Mouse (Mus musculus) heart, embryonic 10.5 days (tissue): ENCODE data around the gene Osgin1. TPM values are rescaled to one million over a fixed set of nuclear protein-coding genes. Genes with fewer than 3 reads are reported as not detected.

Source experiments
- DNase-seq: peaks from one replicate; pipeline ENCODE4 v3.0.0-alpha.2; 2017; ENCODE audit warnings: low spot score
- H3K27ac ChIP-seq: fragments of 300-500 bp; sonication (generic); 2 replicates; pipeline ENCODE4 v1.5.1; 2016; ENCODE audit warnings: mild to moderate bottlenecking
- H3K27me3 ChIP-seq: fragments of 300-500 bp; sonication (generic); 2 replicates; pipeline ENCODE4 v1.6.1; 2016; ENCODE audit warnings: mild to moderate bottlenecking; ENCODE audit not compliant: poor library complexity, insufficient read depth, severe bottlenecking
- H3K36me3 ChIP-seq: fragments of 300-500 bp; sonication (generic); 2 replicates; pipeline ENCODE4 v1.6.1; 2016; ENCODE audit warnings: mild to moderate bottlenecking, moderate library complexity
- H3K4me1 ChIP-seq: fragments of 300-500 bp; sonication (generic); 2 replicates; pipeline ENCODE4 v1.6.1; 2016; ENCODE audit warnings: mild to moderate bottlenecking
- H3K4me3 ChIP-seq: fragments of 300-500 bp; sonication (generic); 2 replicates; pipeline ENCODE4 v1.5.1; 2016; ENCODE audit warnings: mild to moderate bottlenecking, moderate library complexity
- H3K9me3 ChIP-seq: fragments of 300-500 bp; sonication (generic); 2 replicates; pipeline ENCODE4 v1.6.1; 2016; ENCODE audit warnings: mild to moderate bottlenecking, moderate library complexity
- WGBS: fragments of 180-500 bp; shearing (Covaris S2); methylation state at CpG from one replicate; pipeline ENCODE4 v1.1.7; 2016; 5-methylcytosine and 5-hydroxymethylcytosine counted together
- polyA plus RNA-seq: library from polyadenylated mRNA; unstranded; fragments of >200 nt; fragmentation: Nextera tagmentation; extraction: Ambion mirVana; gene quantifications from 2 replicates; pipeline ENCODE4 v1.2.1, GENCODE M21; 2016

Gene Osgin1
- polyA plus RNA-seq, 1 experiment from 2014 or later, result 2.7 TPM

DNA sequence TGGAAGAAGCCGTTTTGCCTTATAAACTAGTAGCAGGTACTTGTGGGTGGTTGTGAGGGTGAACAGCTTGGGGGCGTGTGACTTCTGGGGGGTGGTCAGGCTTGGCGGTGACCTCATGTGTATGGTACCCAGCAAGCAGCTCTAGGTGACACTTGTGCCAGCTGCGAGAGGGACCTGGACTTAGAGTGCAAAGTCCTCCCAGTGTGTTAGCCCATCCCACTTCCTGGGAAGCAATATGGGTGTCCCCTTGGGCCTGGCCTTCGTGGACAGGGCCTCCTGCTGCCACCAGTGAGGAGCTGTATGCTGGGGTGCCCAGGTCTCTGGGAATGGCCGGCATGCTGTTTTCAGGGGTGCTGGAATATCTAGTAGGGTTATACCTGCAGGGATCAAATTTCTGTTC, 5.0 kb downstream of the Osgin1 start:
- Histone ChIP-seq H3K4me3 (no peak overlapping the region), H3K27me3 (peaks cover 67% of the 10 kb centered on the region)
- 82% methylated on average over 6 of the region's 6 CpGs for WGBS

GRCm38 (mm10) chr8:119439424-119439823, 5.5 kb downstream of the Osgin1 start:
- DNase-seq, result no peak
- WGBS, result 96% methylated on average over 2 of the region's 2 CpGs
- Histone ChIP-seq H3K27ac (no peak overlapping the region), H3K9me3 (no peaks in the 10 kb centered on the region), H3K36me3 (no peaks in the 10 kb centered on the region), H3K4me3 (no peak overlapping the region), H3K27me3 (peaks cover 62% of the 10 kb centered on the region), H3K4me1 (peaks cover 32% of the 10 kb centered on the region)

More for the DNA sequence above, 5.0 kb downstream of the Osgin1 start:
- Histone ChIP-seq H3K27ac (no peak overlapping the region), H3K36me3 (no peaks in the 10 kb centered on the region), H3K4me1 (peaks cover 32% of the 10 kb centered on the region), H3K9me3 (no peaks in the 10 kb centered on the region)
- DNase-seq, result no peak

DNA sequence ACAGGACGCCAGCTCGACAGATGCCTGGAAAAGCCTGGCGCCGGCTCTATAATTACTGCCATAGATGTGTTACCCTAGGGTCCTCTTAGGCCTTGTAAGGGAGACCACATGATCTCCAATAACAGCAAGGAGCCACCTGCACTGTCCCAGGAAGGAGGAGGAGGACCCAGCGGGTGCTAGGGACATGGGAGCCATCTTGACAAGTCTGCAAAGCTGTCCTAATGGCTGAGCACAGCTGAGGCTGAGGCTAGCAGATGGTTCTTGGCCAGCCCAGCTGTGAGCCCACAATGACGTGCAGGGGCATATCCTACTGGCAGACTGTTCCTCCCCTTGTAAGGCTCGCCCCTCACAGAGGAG, 5.9 kb downstream of the Osgin1 start:
- 71% methylated on average over 7 of the region's 7 CpGs for whole genome bisulfite sequencing
- H3K4me3 ChIP-seq, result no peak overlapping the region
- peaks cover 62% of the 10 kb centered on the region for H3K27me3 ChIP-seq
- H3K9me3 ChIP-seq, result no peaks in the 10 kb centered on the region
- no peak for DNase-seq
- no peak overlapping the region for H3K27ac ChIP-seq
- peaks cover 32% of the 10 kb centered on the region for H3K4me1 ChIP-seq
- H3K36me3 ChIP-seq, result no peaks in the 10 kb centered on the region

DNA sequence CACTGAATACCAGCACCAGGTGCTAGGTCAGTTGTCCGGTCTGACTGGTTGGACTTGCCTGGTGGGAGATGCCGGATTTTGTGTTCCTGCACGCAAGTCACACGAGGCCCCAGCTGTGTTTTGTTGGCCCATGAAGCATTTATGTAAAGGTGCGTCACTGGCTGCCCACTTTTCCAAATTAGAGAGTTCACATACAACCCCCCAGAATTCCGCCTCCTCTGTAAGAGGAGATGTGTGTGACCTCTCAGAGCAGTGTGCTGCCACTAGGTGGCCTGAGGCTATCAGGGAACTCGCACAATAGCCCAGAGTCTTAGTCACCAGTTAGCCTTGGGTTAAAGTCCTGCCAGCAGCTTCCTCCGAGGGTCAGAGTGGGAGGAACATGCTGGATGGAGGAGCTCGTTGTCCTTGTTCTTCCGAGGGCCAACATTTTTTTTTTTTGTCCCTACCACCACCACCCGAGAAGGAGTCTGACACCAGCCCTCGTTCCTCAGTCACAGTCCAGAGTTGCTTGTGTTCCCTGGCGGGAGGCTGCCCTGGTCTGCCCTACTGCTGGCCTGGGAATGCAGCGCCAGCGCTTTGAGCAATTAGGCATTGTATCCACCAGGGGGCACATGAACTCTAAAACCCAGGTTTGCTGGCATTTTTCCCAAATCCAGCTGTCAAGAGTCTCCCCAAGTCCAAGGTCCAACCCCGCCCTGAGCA, 6.5 kb downstream of the Osgin1 start:
- H3K4me3 ChIP-seq, result peak overlapping the region; percentile 31
- peaks cover 32% of the 10 kb centered on the region for H3K4me1 ChIP-seq
- peak; percentile 89 for DNase-seq
- no peak overlapping the region for H3K27ac ChIP-seq
- WGBS, result 16% methylated on average over 16 of the region's 16 CpGs
- H3K9me3 ChIP-seq, result no peaks in the 10 kb centered on the region
- no peaks in the 10 kb centered on the region for H3K36me3 ChIP-seq
- peaks cover 62% of the 10 kb centered on the region for H3K27me3 ChIP-seq

- Histone ChIP-seq H3K9me3 (no peaks in the 10 kb centered on the region), H3K27me3 (peaks cover 65% of the 10 kb centered on the region), H3K36me3 (no peaks in the 10 kb centered on the region), H3K27ac (no peak overlapping the region), H3K4me3 (0 out of 2 replicates have a peak overlapping the region, but pooled peaks have one; percentile 31), H3K4me1 (peaks cover 32% of the 10 kb centered on the region)
- DNase-seq, result no peak
- whole genome bisulfite sequencing, result 62% methylated on average over 1 of the region's 1 CpGs
Observed at GRCm38 (mm10) chr8:119440952-119441270, 7.0 kb downstream of the Osgin1 start.

GRCm38 (mm10) chr8:119442013-119442412, 8.1 kb downstream of the Osgin1 start:
- no peaks in the 10 kb centered on the region for H3K36me3 ChIP-seq
- no peaks in the 10 kb centered on the region for H3K9me3 ChIP-seq

GRCm38 (mm10) chr8:119442970-119443369, 9.0 kb downstream of the Osgin1 start:
- WGBS, result 87% methylated on average over 8 of the region's 8 CpGs
- peaks cover 33% of the 10 kb centered on the region for H3K4me1 ChIP-seq

More at GRCm38 (mm10) chr8:119442013-119442412, 8.1 kb downstream of the Osgin1 start:
- 66% methylated on average over 5 of the region's 5 CpGs for WGBS
- DNase-seq, result no peak
- Histone ChIP-seq H3K4me3 (no peak overlapping the region), H3K27me3 (peaks cover 71% of the 10 kb centered on the region), H3K4me1 (peaks cover 32% of the 10 kb centered on the region), H3K27ac (no peak overlapping the region)

DNA sequence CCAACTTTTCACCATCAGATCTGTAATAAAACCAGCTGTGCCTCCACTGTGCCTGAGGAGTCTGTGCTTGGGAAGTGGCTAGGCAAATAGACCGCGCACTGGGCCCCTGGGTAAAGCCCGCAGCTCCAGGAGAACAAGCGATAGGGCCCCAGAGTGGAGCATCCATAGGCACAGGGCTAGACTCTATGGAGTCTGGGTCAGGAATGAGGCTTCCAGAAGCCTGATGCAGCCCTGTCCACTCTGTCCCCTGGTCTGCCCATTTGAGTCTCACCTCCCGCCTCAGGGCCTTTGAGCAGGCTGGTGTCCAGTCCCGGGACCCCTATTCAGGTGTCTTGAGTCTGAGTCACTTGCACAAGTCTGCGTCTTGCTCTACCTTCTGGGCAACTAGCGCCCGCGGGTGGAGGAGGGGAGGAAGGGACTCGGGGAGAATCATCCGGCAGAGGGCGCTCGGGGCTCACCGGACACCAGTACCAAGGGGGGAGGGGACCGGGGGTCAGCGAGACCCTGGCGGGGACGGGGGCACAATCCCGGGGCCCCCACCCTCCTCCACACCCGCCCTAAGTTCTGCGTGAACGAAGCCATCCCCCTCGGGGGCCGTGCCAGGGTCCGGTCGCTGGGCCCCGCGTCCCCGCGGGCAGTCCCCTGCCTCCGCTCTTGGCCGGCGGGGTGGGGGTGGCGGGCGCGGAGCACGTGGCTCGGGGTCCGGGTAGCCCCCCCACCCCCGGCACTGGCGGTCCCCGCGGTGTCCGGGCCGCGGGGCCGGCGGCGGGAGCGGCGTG, 12.5 kb downstream of the Osgin1 start, which contains the start of gene Necab2:
Gene Necab2 (plus strand): TSS at position 509 of the 779 bp plus-strand sequence.
- peak within 1 kb of the TSS; percentile 74 for H3K4me3 ChIP-seq

More at GRCm38 (mm10) chr8:119442970-119443369, 9.0 kb downstream of the Osgin1 start:
- no peaks in the 10 kb centered on the region for H3K36me3 ChIP-seq
- no peak for DNase-seq
- no peak overlapping the region for H3K27ac ChIP-seq
- H3K9me3 ChIP-seq, result no peaks in the 10 kb centered on the region
- no peak overlapping the region for H3K4me3 ChIP-seq
- H3K27me3 ChIP-seq, result peaks cover 74% of the 10 kb centered on the region

GRCm38 (mm10) chr8:119446990-119447780, 13.3 kb downstream of the Osgin1 start:
- no peaks in the 10 kb centered on the region for H3K9me3 ChIP-seq
- H3K4me1 ChIP-seq, result peaks cover 18% of the 10 kb centered on the region
- no peaks in the 10 kb centered on the region for H3K36me3 ChIP-seq
- WGBS, result 8% methylated on average over 74 of the region's 80 CpGs
- H3K4me3 ChIP-seq, result peak overlapping the region; percentile 74
- H3K27ac ChIP-seq, result peak overlapping the region; percentile 88
- no peak for DNase-seq
- H3K27me3 ChIP-seq, result peaks cover 90% of the 10 kb centered on the region

More for the DNA sequence above, 12.5 kb downstream of the Osgin1 start, which contains the start of gene Necab2:
- H3K36me3 ChIP-seq, result no peaks in the 10 kb centered on the region
- peaks cover 19% of the 10 kb centered on the region for H3K4me1 ChIP-seq
- peak; percentile 89 for DNase-seq
- peaks cover 89% of the 10 kb centered on the region for H3K27me3 ChIP-seq
- 4% methylated on average over 39 of the region's 52 CpGs for WGBS
- H3K9me3 ChIP-seq, result no peaks in the 10 kb centered on the region
- H3K27ac ChIP-seq, result peak within 1 kb of the TSS; percentile 88

GRCm38 (mm10) chr8:119447781-119448170, 13.9 kb downstream of the Osgin1 start:
- H3K4me3 ChIP-seq, result peak overlapping the region; percentile 74
- H3K36me3 ChIP-seq, result no peaks in the 10 kb centered on the region
- 2% methylated on average over 17 of the region's 17 CpGs for WGBS
- DNase-seq, result no peak
- H3K27me3 ChIP-seq, result peaks cover 89% of the 10 kb centered on the region
- peaks cover 18% of the 10 kb centered on the region for H3K4me1 ChIP-seq
- no peak overlapping the region for H3K27ac ChIP-seq
- no peaks in the 10 kb centered on the region for H3K9me3 ChIP-seq

GRCm38 (mm10) chr8:119449627-119450026, 15.7 kb downstream of the Osgin1 start:
- DNase-seq, result no peak
- peaks cover 78% of the 10 kb centered on the region for H3K27me3 ChIP-seq
- H3K4me3 ChIP-seq, result no peak overlapping the region
- no peaks in the 10 kb centered on the region for H3K36me3 ChIP-seq
- peaks cover 21% of the 10 kb centered on the region for H3K4me1 ChIP-seq
- no peaks in the 10 kb centered on the region for H3K9me3 ChIP-seq
- 73% methylated on average over 12 of the region's 12 CpGs for WGBS
- H3K27ac ChIP-seq, result peak overlapping the region; percentile 4; the same call in 1 of the 2 replicates

DNA sequence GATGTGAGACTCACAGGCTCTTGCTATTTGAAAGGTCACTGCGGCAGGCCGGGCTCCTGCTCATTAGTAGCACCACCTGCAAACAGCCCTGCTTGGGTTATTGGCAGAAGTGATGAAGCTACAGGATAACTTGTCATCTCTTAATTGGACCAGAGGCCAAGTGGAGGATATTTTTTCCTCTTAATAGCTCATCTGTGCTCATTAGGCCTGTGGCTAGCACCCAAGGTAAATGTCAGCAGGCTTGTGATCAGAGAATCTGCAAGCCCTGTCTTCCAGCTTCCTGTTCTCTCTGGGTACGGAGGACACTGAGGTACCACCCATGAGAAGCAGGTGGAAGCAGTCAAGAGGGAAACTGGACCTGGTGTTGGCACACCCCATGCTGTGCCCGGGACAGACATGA, 17.2 kb downstream of the Osgin1 start:
- no peak for DNase-seq
- Histone ChIP-seq H3K9me3 (no peaks in the 10 kb centered on the region), H3K27me3 (peaks cover 63% of the 10 kb centered on the region), H3K27ac (no peak overlapping the region), H3K36me3 (no peaks in the 10 kb centered on the region), H3K4me1 (peaks cover 33% of the 10 kb centered on the region), H3K4me3 (no peak overlapping the region)
- WGBS, result 89% methylated on average over 4 of the region's 4 CpGs
